ENCODE assay signal across 24 mouse cellular contexts in the genomic region with DNA sequence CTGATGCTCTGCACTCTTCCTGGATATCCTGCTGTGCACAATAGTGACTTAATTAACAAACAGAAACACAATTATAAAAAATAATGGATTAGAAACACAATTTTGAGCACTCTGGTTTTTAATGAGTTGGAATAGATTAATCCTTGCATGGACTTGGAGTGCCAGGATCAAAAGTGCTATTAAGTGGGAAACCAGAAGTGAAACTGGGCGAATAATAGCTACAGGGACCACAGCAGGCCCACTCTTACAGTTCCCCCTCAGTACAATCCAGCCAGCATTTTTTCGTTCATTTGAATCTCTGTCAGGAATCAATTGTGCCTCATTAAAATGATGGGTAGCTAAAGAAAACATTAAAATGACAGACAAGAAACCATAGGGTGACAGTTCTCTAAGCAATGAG.
"Had no signal": no experiment of that assay in that cellular context is flagged by ENCODE, and none has a peak within 500 bp of the region (broad histone marks: within the 10 kb centered on the region; RNA-seq: fewer than 3 reads in every experiment).

No protein-coding gene starts in this region.

- H3K36me3 ChIP-seq: heart, embryonic 13.5 days; heart, embryonic 15.5 days; hindbrain, embryonic 13.5 days; hindbrain, embryonic 15.5 days; intestine, embryonic 15.5 days; limb, embryonic 10.5 days; limb, embryonic 12.5 days; liver, embryonic 13.5 days had no signal

- H3K4me3 ChIP-seq: heart, adult 2 months; heart, embryonic 13.5 days; heart, embryonic 15.5 days; hindbrain, embryonic 13.5 days; hindbrain, embryonic 15.5 days; intestine, embryonic 15.5 days; limb, embryonic 10.5 days; limb, embryonic 12.5 days; liver, embryonic 13.5 days had no signal

- H3K9ac ChIP-seq: heart, embryonic 13.5 days; heart, embryonic 15.5 days; hindbrain, embryonic 13.5 days; hindbrain, embryonic 15.5 days; intestine, embryonic 15.5 days; limb, embryonic 12.5 days; liver, embryonic 13.5 days had no signal

- H3K4me1 ChIP-seq: heart, embryonic 13.5 days; heart, embryonic 15.5 days; hindbrain, embryonic 13.5 days; hindbrain, embryonic 15.5 days; intestine, embryonic 15.5 days; limb, embryonic 10.5 days; limb, embryonic 12.5 days; liver, embryonic 13.5 days had no signal

- H3K27ac ChIP-seq: heart, adult 2 months; heart, embryonic 13.5 days; heart, embryonic 15.5 days; hindbrain, embryonic 13.5 days; hindbrain, embryonic 15.5 days; intestine, embryonic 15.5 days; limb, embryonic 10.5 days; limb, embryonic 12.5 days; liver, embryonic 13.5 days had no signal

- ATAC-seq: inflammation-experienced regulatory T-cells, adult 6 months; intestine, embryonic 15.5 days; intestine, postnatal 0 days had no signal

- H3K4me2 ChIP-seq: heart, embryonic 11.5 days; heart, embryonic 13.5 days; heart, embryonic 15.5 days; hindbrain, embryonic 13.5 days; hindbrain, embryonic 15.5 days; intestine, embryonic 15.5 days; limb, embryonic 12.5 days; liver, embryonic 11.5 days; liver, embryonic 13.5 days had no signal

- DNase-seq: gastrocnemius, postnatal 14 days; gastrocnemius, postnatal 36 days; heart, adult 2 months; heart, postnatal 14 days; heart, postnatal 36 days; kidney, adult 18-20 months; kidney, adult 8-10 months; kidney, postnatal 10 days; kidney, postnatal 25 days; layer of hippocampus, adult 9-11 months; layer of hippocampus, postnatal 36 days; liver; liver, embryonic 13.5 days had no signal

- H3K27me3 ChIP-seq: heart, embryonic 13.5 days; heart, embryonic 15.5 days; hindbrain, embryonic 13.5 days; hindbrain, embryonic 15.5 days; intestine, embryonic 15.5 days; limb, embryonic 12.5 days; liver, embryonic 13.5 days had no signal

- H3K9me3 ChIP-seq: heart, embryonic 13.5 days; heart, embryonic 15.5 days; hindbrain, embryonic 13.5 days; hindbrain, embryonic 15.5 days; intestine, embryonic 15.5 days; limb, embryonic 10.5 days; limb, embryonic 12.5 days; liver, embryonic 13.5 days had no signal
